Mouse (Mus musculus): ENCODE measurements around the gene Olfr24. TPM values are rescaled to one million over a fixed set of nuclear protein-coding genes. Genes with fewer than 3 reads are reported as not detected.
"Not testable (repeated sequence)": the region's sequence is repeated elsewhere in the genome, so short reads cannot be mapped to it uniquely, and the experiment has no call there.

Olfr24 gene
- not detected in 2 replicates for polyA plus RNA-seq (2016; fragmentation: Nextera tagmentation; extraction: Ambion mirVana)

DNA sequence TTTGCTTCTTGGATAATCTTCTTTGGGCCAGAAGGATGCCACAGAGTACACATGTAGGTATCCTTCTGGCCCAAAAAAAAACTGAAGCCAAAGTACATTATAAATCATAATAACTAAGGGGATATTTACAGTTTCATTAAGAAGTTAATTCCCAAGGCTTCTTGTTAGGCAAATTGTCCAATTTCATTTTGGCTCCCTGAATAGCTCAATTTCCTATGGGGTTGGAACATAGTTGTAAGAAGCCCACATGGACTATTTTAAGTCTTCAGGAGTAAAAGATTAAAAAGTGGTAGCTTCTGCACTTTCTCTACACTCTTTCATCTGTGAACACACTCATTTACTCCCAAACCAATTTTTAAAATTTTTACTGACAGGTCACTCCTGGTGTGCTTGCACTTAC, at the start of gene Olfr24:
Gene Olfr24 (minus strand): TSS at position 101 of the 400 bp plus-strand sequence.
- Histone ChIP-seq H3K36me3 (replicated peaks) (no peaks in the 10 kb centered on the region), H3K4me1 (no peaks in the 10 kb centered on the region), H3K27me3 (replicated peaks; ENCODE audit: low read depth, poor library complexity, severe bottlenecking) (no peaks in the 10 kb centered on the region), H3K9me3 (no peaks in the 10 kb centered on the region), H3K4me3 (no peak within 1 kb of the TSS), H3K27ac (replicated peaks) (no peak within 1 kb of the TSS)
- DNase-seq (ENCODE audit: low spot score) = no peak

DNA sequence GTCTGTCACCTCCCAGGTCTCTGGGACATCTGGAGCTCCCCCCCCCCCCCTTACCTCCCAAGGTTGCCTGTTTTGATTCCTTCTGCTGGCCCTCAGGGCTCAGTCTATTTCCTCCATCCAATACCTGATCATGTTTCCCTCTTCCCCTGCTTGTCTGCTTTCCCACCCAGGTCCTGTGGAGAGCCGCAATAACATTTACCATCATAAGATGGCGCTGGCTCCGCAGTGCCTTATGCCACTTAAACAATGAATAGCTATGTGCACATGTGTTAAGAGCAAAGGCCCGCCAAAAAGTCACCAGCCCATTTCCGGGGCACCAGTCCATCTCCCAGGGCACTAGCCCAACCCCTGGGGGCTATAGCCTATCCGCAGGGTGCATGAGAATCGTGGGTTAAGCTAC, 21.5 kb upstream of the Olfr24 start:
- Histone ChIP-seq H3K27me3 (replicated peaks; ENCODE audit: low read depth, poor library complexity, severe bottlenecking) (no peaks in the 10 kb centered on the region), H3K9me3 (no peaks in the 10 kb centered on the region), H3K4me1 (no peaks in the 10 kb centered on the region), H3K36me3 (replicated peaks) (no peaks in the 10 kb centered on the region), H3K4me3 (no peak overlapping the region), H3K27ac (replicated peaks) (no peak overlapping the region)
- WGBS = 54% methylated on average over 7 of the region's 7 CpGs
- no peak for DNase-seq (ENCODE audit: low spot score)

DNA sequence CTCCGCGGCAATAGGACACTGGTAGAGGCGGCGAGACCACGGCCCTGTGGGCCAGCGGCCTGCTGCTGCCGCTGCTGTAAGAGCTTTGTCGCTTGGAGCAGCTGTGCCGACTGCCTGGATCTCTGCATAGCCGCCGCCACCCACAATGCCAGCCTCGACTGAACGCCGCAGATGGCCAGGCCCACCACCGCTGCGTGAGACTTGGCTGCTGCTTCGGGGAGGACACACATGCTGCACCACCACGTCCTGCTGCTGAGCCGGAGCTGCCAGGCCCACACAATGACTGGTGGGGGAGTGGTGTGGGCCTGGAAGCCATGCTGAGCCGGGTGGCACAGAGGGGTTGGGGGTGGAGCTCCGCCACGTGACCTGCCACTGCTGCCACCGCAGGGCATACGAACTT, 15.7 kb upstream of the Olfr24 start:
- Histone ChIP-seq H3K9me3 (peaks cover 5% of the 10 kb centered on the region; the same call in 1 of the 2 replicates), H3K36me3 (replicated peaks) (no peaks in the 10 kb centered on the region), H3K27ac (replicated peaks) (no peak overlapping the region), H3K4me3 (no peak overlapping the region), H3K4me1 (no peaks in the 10 kb centered on the region), H3K27me3 (replicated peaks; ENCODE audit: low read depth, poor library complexity, severe bottlenecking) (no peaks in the 10 kb centered on the region)
- WGBS = 71% methylated on average over 24 of the region's 24 CpGs
- DNase-seq (ENCODE audit: low spot score) = no peak

DNA sequence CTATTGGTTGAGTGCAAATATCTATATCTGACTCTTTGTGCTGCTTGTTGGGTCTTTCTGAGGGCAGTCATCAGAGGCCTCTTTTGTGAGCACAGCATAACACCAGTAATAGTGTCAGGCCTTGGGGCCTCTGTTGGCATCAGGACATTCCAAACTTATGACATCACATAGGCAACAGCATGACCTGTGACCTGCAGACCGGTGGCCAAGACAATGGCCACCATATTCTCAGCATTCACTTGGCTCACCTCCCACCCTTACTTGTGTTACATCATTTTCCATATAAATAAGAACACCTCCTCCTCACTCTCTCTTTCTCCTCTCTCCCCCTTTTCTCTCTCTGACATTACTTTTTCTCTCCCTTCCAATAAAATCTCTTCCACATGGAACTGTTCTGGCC, 15.2 kb upstream of the Olfr24 start:
- no peak for DNase-seq (ENCODE audit: low spot score)
- Histone ChIP-seq H3K27me3 (replicated peaks; ENCODE audit: low read depth, poor library complexity, severe bottlenecking) (no peaks in the 10 kb centered on the region), H3K4me1 (no peaks in the 10 kb centered on the region), H3K9me3 (peaks cover 5% of the 10 kb centered on the region; the same call in 1 of the 2 replicates), H3K4me3 (no peak overlapping the region), H3K27ac (replicated peaks) (no peak overlapping the region), H3K36me3 (replicated peaks) (no peaks in the 10 kb centered on the region)
- WGBS = 67% methylated on average over 1 of the region's 1 CpGs

DNA sequence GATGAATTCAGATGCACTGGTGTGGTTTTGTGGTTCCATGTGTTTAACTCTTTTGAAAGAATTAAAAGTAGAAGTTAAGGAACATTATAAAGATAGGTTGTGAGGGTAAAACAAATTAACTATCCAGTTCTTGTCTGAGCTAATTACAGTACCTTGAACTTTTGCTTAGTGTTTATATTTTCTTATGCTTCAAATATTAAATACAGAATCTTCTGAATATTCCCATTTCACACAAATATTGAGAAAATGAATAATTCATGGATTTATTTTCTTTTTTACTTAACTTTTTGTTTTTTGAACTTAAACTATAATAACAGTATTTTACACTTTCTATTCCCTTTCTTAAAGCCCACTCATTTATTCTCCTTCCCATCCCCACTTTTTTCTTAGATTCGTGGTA, 8.2 kb downstream of the Olfr24 start:
- 76% methylated on average over 1 of the region's 1 CpGs for WGBS
- H3K27ac ChIP-seq (replicated peaks) = no peak overlapping the region
- no peaks in the 10 kb centered on the region for H3K36me3 ChIP-seq (replicated peaks)
- H3K27me3 ChIP-seq (replicated peaks; ENCODE audit: low read depth, poor library complexity, severe bottlenecking) = no peaks in the 10 kb centered on the region
- H3K9me3 ChIP-seq = no peaks in the 10 kb centered on the region
- no peaks in the 10 kb centered on the region for H3K4me1 ChIP-seq
- H3K4me3 ChIP-seq = no peak overlapping the region
- no peak for DNase-seq (ENCODE audit: low spot score)

DNA sequence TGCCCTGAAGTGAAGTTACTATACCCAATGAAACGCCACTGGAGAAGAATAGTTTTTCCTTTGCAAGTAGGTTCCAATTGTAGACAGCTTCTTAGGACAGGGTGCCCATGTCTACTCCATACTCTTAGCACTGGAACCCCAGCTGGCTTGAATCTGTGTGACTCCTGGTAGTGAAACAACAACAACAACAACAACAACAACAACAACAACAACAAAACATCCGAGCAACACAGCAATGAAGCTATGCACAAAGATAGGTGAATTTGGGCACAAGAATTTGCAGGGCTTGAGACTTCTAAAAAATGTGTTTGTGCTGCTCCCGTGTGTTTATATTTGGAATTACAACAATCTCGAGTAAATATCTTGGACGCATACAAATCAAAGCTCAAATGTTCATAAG, 19.2 kb downstream of the Olfr24 start:
- peak; percentile 8 for DNase-seq (ENCODE audit: low spot score)
- Histone ChIP-seq H3K4me3 (no peak overlapping the region), H3K4me1 (no peaks in the 10 kb centered on the region), H3K9me3 (no peaks in the 10 kb centered on the region), H3K27ac (replicated peaks) (no peak overlapping the region), H3K27me3 (replicated peaks; ENCODE audit: low read depth, poor library complexity, severe bottlenecking) (no peaks in the 10 kb centered on the region), H3K36me3 (replicated peaks) (no peaks in the 10 kb centered on the region)
- WGBS = 29% methylated on average over 5 of the region's 5 CpGs

DNA sequence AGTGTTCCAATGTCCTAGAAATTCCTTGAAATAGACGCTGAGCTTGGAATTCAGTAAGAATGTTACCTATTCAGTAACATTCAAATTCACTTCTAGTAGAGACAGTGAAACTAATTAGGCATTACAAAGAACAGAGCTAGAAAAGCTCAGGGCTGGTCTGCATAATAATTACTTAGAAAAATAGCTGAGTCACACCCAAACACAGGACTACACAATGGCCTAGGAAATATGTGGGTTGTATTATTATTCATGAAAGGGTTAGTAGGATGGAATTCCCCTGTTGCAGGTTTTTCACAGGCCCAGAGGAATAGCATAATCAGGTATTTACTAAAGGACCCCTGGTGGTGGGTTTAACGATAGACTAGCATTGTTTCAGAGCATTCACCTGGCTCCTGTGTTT, 29.6 kb downstream of the Olfr24 start:
- not testable (repeated sequence) for H3K9me3 ChIP-seq; H3K27ac ChIP-seq (replicated peaks); H3K27me3 ChIP-seq (replicated peaks; ENCODE audit: low read depth, poor library complexity, severe bottlenecking); H3K36me3 ChIP-seq (replicated peaks); DNase-seq (ENCODE audit: low spot score); H3K4me1 ChIP-seq; H3K4me3 ChIP-seq
- WGBS = 81% methylated on average over 2 of the region's 2 CpGs

DNA sequence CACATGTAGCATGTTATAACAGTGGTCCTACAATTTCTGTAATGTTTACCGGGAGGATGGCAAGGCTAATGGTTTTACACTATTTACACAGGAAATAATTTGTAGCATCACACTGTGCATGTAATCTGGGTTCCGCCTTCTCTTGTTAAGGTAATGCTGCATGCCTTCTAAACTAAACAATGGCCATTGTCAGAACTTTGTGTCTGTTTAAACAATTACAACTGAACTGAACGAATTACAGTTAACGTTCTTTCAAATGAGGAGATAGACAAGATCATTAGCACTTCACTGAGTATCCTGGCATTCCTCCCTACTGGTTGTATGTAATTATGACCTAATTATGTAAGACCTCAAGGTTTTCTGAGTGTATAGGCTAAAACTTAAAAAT, 41.1 kb downstream of the Olfr24 start:
- Histone ChIP-seq H3K27me3 (replicated peaks; ENCODE audit: low read depth, poor library complexity, severe bottlenecking) (no peaks in the 10 kb centered on the region), H3K4me1 (peaks cover 17% of the 10 kb centered on the region), H3K4me3 (no peak overlapping the region), H3K36me3 (replicated peaks) (no peaks in the 10 kb centered on the region), H3K9me3 (no peaks in the 10 kb centered on the region), H3K27ac (replicated peaks) (no peak overlapping the region)
- no peak for DNase-seq (ENCODE audit: low spot score)
- WGBS = 42% methylated on average over 4 of the region's 4 CpGs

DNA sequence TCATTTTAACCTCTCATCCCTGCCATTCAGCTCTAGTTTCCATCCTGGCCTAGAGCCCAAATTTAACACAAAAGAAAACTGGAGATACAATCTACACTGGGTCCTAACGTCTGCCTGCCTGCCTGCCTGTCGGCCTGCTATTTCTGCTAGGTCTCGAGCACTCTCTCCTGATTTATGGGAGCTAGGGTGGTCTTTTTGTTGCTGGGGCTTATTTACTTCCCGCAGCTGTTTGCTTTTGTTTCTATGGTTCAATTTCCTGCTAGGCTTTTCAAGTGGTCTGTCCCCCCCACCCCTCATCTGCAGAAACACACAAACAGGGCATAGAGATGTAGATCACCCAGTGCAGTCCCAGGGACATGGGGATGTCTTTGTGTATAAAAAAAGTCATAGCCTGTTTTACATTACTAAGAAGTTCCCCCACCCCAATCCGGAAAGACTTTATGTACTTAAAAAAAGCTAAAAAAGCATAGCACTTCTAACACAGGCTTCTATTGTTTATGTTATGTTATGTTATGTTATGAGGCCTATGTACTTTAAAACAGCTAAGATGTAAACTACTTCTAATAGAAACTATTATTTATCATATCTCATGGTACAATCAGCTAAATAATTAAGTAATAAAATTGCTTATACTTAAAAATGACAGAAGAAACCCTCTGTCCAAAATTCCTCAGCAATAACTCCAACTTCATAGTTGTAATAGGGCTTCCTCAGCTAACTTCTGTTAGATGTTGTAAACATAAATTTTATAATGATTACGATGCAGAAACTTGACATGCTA, 41.7 kb downstream of the Olfr24 start:
- Histone ChIP-seq H3K36me3 (replicated peaks) (no peaks in the 10 kb centered on the region), H3K9me3 (no peaks in the 10 kb centered on the region), H3K27ac (replicated peaks) (peak overlapping the region; percentile 54), H3K27me3 (replicated peaks; ENCODE audit: low read depth, poor library complexity, severe bottlenecking) (no peaks in the 10 kb centered on the region), H3K4me3 (no peak overlapping the region), H3K4me1 (peaks cover 17% of the 10 kb centered on the region)
- WGBS = 21% methylated on average over 6 of the region's 6 CpGs
- DNase-seq (ENCODE audit: low spot score) = peak; percentile 13

DNA sequence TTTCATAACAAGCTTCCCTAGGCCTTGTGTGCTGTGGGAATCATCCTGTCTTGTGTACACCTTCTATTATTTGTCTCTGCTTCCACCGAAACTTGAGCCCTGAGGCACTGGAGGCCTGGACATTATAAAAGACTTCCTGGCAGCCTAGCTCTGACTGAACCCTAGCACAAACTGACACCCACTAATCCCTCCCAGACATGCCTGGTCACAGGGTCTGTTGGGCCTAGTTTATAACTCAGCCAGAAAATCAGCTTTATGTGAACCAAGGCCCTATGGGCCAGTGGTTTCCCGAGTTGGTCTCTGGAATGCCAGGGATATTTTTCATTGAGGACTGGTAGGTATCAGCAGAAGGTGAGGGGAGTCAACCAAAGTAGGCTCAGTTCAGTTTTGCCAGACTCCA, 42.8 kb downstream of the Olfr24 start:
- Histone ChIP-seq H3K4me3 (no peak overlapping the region), H3K4me1 (peaks cover 17% of the 10 kb centered on the region), H3K27ac (replicated peaks) (peak overlapping the region; percentile 54; the same call in 1 of the 2 replicates), H3K36me3 (replicated peaks) (no peaks in the 10 kb centered on the region), H3K9me3 (no peaks in the 10 kb centered on the region), H3K27me3 (replicated peaks; ENCODE audit: low read depth, poor library complexity, severe bottlenecking) (no peaks in the 10 kb centered on the region)
- DNase-seq (ENCODE audit: low spot score) = peak; percentile 45
- WGBS = 29% methylated on average over 2 of the region's 2 CpGs

DNA sequence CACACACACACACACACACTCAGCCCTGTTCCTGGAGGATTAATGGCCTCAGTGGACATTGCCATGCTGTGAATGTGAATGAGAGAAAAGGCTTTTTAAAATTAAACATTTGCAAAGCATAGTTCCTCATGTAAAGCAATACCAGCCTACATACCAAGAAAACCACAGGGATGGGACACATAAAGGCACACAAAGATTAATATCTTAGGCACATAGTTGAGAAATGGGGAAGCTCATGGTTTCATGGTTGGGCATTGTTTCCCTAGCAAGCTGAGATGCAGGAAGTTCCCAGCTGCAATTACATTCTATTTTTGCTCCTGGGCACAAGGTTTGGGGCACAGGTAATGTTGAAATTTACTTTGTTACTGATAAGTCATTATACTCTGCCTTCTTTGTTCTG, 58.2 kb downstream of the Olfr24 start:
- H3K27me3 ChIP-seq (replicated peaks; ENCODE audit: low read depth, poor library complexity, severe bottlenecking) = no peaks in the 10 kb centered on the region
- no peak overlapping the region for H3K4me3 ChIP-seq
- no peaks in the 10 kb centered on the region for H3K36me3 ChIP-seq (replicated peaks)
- H3K9me3 ChIP-seq = no peaks in the 10 kb centered on the region
- no peaks in the 10 kb centered on the region for H3K4me1 ChIP-seq
- H3K27ac ChIP-seq (replicated peaks) = no peak overlapping the region
- no peak for DNase-seq (ENCODE audit: low spot score)

Data from embryonic facial prominence, embryonic 10.5 days (tissue).